Mouse (Mus musculus) spleen, adult 2 months (tissue): ENCODE results near the gene Vps11. TPM values are rescaled to one million over a fixed set of nuclear protein-coding genes. Genes with fewer than 3 reads are reported as not detected.

ENCODE experiments used
- DNase-seq, 2 experiments: peaks; one replicate each; pipeline versions ENCODE4 v3.0.0 to v3.0.0-alpha.2; 2012 to 2021; ENCODE audit warnings: low spot score in 2 of 2, low read depth in 1 of 2
- H3K27ac ChIP-seq: fragments of 200-500 bp; 2 replicates; pipeline ENCODE4 v1.5.1; 2012; ENCODE audit warnings: low read length, inconsistent platforms; ENCODE audit not compliant: insufficient read depth
- H3K27me3 ChIP-seq: fragments of 200-500 bp; 2 replicates; pipeline ENCODE4 v1.6.1; 2012; ENCODE audit warnings: mild to moderate bottlenecking, moderate library complexity, low read length, inconsistent platforms; ENCODE audit not compliant: control insufficient read depth, insufficient read depth
- H3K36me3 ChIP-seq: fragments of 200-500 bp; 2 replicates; pipeline ENCODE4 v1.6.1; 2012; ENCODE audit warnings: mild to moderate bottlenecking, low read length, inconsistent platforms; ENCODE audit not compliant: control insufficient read depth, insufficient read depth
- H3K4me1 ChIP-seq: fragments of 200-500 bp; 2 replicates; pipeline ENCODE4 v1.6.1; 2011; ENCODE audit warnings: inconsistent platforms; ENCODE audit not compliant: control insufficient read depth, insufficient read depth, insufficient read length
- H3K4me3 ChIP-seq: fragments of 200-500 bp; 2 replicates; pipeline ENCODE4 v1.5.1; 2011; ENCODE audit warnings: mild to moderate bottlenecking, inconsistent platforms; ENCODE audit not compliant: insufficient read depth, insufficient read length; ENCODE audit errors: extremely low read depth
- CTCF ChIP-seq: fragments of 200-500 bp; IDR thresholded peaks from 2 replicates; pipeline ENCODE4 v1.5.1; 2011; ENCODE audit warnings: mild to moderate bottlenecking, inconsistent platforms; ENCODE audit not compliant: insufficient read depth, insufficient read length, insufficient replicate concordance; ENCODE audit errors: extremely low read depth
- POLR2A ChIP-seq: fragments of 200-500 bp; IDR thresholded peaks from 2 replicates; pipeline ENCODE4 v1.6.1; 2011; ENCODE audit warnings: low read depth, low read length, inconsistent platforms
- WGBS: fragments of 180-500 bp; shearing (Covaris S2); methylation state at CpG from one replicate; pipeline ENCODE4 v1.1.7; 2018; 5-methylcytosine and 5-hydroxymethylcytosine counted together
- polyA plus RNA-seq: library from polyadenylated mRNA; depleted of rRNA; stranded (reverse); fragments of >200 nt; gene quantifications from 2 replicates; pipeline ENCODE4 v1.2.3, GENCODE M21; 2012

The Vps11 gene
- polyA plus RNA-seq, 1 experiment: 23.7 TPM

DNA sequence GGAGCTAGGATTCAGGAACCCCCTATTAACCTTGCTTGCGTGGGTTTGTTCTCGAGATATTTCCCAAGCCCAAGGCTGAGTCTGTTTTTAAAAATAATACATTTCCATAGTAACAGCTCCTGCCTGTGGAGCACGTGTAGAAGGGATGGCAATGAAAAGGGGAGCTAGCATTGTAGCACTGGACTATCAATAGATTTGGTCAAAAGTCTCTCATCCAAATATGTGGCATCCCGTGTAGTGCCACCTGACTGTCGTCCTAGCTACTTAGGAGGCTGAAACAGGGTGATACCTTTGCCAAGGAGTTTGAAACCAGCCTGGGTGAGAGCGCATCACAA, 40.7 kb downstream of the Vps11 start:
- peak overlapping the region; percentile 25; the same call in 1 of the 2 replicates for H3K4me3 ChIP-seq
- peak overlapping the region; percentile 1; the same call in 1 of the 2 replicates for H3K27ac ChIP-seq
- DNase-seq: no peak
- peaks cover 6% of the 10 kb centered on the region for H3K36me3 ChIP-seq
- 24% methylated on average over 6 of the region's 6 CpGs for WGBS
- no peaks in the 10 kb centered on the region for H3K27me3 ChIP-seq
- TF ChIP-seq CTCF (no peak), POLR2A (no peak)
- H3K4me1 ChIP-seq: peaks cover 9% of the 10 kb centered on the region

DNA sequence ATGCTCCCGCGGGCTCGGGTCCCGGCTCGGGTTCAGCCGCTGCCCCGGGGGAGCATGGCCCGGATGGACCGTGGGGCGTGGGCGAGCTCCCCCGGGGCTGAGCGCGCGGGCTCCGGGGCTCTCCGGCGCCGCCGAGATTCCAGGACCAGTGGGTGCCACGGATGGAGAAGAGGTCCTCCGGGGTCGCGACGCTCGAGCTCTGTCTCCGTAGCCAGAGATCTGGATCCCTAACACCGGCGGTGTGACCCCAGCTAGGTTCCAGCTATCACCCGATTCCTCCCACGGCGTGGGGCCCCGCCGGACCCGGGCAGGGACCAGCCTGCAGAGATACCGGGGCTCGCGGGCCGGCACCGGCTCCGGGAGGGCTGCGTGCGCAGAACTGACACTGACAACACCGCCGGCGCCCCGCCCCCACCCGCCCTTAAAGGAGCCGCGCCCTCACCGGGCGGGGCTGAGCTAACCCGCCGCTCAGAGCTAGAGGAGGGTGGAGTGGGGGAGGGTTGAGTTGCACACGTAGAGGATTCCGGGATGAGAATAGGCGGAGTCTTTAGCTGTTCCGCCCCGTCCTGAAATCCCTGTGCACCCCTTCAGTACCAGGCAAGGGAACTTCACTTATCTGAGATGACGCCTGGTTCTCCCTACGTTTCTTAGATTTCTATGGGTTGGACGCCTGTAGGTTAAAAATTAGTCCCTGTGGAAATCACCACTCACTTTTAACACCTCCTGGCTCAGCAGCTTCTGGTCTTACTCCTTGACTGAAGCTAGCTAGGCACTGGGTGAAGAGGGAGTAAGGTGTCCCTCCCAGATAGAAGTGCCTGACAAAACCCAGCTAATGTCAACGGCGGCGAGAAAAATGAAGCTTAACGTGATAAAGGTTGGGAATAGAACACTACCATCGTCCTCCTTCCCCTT, 41.3 kb downstream of the Vps11 start, which contains the start of gene C2cd2l:
Gene C2cd2l, minus strand, starts transcription at position 399 of the 912 bp plus-strand sequence.
- DNase-seq: peak; percentile 66 to 81
- Histone ChIP-seq H3K36me3 (peaks cover 10% of the 10 kb centered on the region), H3K27ac (peak within 1 kb of the TSS; percentile 73), H3K27me3 (no peaks in the 10 kb centered on the region), H3K4me1 (peaks cover 8% of the 10 kb centered on the region), H3K4me3 (peak within 1 kb of the TSS; percentile 89)
- 1% methylated on average over 66 of the region's 67 CpGs for WGBS
- TF ChIP-seq CTCF: no peak
- peak; percentile 17; the same call in 1 of the 2 replicates for TF ChIP-seq POLR2A

DNA sequence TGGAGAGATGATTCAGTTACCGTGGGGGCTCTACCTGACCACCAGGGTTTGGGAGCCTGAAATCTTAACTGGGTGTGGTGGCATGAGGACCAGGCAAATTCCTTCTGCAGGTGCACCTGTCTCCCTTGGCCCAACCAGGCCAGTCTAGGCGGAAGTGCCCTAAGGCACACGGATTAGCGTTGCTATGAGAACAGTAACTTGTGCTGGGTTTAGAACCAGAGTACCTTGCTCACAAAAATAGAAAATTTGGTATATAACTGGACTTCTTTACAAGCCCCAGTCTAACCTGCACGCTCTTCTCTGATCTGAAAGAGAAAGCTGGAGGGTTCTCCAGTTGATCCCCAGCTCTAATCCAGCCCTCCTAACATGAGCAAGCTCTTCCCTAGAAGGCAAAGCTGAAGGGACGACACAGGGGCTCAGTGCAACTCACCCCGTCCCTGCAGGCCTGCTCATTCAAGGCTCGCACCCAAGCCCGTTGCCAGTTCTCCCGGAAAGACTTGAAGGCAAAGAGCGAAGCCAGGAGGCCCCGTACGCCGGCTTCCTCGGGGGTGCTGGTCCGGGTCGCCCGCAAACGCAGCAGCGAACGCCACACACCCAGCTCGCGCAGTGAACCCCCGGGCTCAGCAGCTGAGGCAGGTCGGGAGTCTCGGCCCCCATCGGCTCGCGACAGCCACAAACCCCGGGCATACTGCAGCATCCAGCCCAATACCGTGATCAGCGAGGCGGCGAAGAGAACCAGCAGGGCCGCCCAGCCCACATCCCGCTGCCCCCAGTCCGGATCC, 42.2 kb downstream of the Vps11 start:
- no peak for DNase-seq
- 3% methylated on average over 37 of the region's 37 CpGs for WGBS
- Histone ChIP-seq H3K36me3 (peaks cover 13% of the 10 kb centered on the region), H3K4me1 (peaks cover 8% of the 10 kb centered on the region), H3K4me3 (peak overlapping the region; percentile 89), H3K27me3 (no peaks in the 10 kb centered on the region), H3K27ac (peak overlapping the region; percentile 73)
- TF ChIP-seq POLR2A (no peak), CTCF (no peak)

DNA sequence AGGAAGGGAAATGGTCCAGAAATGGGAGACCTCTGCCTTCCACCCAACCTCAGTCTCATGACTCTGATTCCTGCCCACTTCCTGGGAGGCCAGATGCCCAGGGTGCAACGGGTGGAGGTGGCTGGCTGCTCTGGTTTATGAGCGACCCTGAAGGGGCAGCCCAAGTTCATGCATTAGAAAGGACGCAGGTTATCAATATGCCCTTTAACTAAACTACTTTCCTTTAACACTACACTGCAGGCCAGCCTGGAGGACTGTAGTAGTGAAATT, 42.7 kb downstream of the Vps11 start:
- Histone ChIP-seq H3K4me3 (0 out of 2 replicates have a peak overlapping the region, but pooled peaks have one; percentile 89), H3K27me3 (no peaks in the 10 kb centered on the region), H3K36me3 (peaks cover 17% of the 10 kb centered on the region), H3K27ac (no peak overlapping the region), H3K4me1 (peaks cover 8% of the 10 kb centered on the region)
- DNase-seq: no peak
- TF ChIP-seq CTCF (no peak), POLR2A (no peak)
- WGBS: 22% methylated on average over 3 of the region's 3 CpGs

DNA sequence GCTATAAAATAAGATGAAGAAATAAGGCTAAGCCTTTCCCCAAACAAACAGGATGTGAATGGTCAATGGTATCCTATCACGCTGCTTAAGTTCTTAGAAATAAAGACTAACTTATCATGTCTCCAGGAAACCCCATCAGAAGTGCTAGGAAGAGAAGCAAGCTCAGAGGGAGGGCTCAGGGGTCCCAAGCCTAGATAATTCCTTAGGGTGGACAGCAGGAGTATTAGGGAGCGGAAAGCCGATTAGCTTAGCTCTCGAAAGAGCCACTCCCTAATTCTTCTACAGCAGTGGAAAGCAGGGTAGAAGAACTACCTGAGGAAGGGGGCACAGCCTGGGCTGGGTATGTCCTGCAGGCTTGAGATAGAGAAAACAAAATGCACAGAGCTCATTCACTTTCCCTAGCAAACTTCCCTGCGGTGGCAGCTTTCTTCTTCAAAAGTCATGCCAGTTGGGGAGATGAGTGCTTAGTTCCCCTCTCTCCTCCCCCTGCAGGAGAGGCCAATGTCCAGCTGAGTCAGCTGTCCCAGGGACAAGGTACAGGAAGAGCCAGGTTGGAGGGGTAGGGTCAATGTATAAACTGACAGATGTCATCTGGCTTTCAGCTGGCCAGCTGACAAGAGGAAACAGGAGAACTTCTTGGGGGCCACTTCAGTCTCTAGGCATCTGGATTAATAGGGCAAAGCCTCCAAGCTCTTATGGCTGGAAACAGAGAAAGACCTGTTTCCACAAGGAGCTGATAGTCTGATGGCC, 43.2 kb downstream of the Vps11 start:
- Histone ChIP-seq H3K4me3 (0 out of 2 replicates have a peak overlapping the region, but pooled peaks have one; percentile 1), H3K27ac (no peak overlapping the region), H3K4me1 (peaks cover 8% of the 10 kb centered on the region), H3K36me3 (peaks cover 20% of the 10 kb centered on the region), H3K27me3 (no peaks in the 10 kb centered on the region)
- TF ChIP-seq POLR2A (no peak), CTCF (no peak)
- no peak for DNase-seq
- 82% methylated on average over 5 of the region's 5 CpGs for WGBS

DNA sequence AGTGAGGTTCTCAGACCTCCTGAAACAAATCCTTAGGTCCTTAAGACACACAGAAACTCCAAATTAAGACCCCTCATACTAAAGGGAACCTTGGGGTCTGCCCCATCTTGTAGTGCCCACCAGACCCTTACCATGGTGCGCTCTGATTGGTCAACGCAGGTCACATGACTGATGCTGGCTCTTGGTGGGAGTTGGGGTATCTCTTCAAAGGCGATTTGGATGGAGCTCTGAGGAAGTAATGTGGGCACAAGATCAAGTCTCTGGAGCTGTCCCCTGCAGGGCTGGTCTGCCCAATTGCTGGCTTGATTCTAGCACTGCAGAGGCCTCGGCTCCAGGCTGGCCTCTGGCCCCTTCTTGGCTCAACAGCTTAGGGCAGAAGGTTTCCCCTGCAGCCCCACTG, 44.0 kb downstream of the Vps11 start:
- WGBS: 94% methylated on average over 4 of the region's 4 CpGs
- DNase-seq: no peak
- Histone ChIP-seq H3K36me3 (peaks cover 26% of the 10 kb centered on the region), H3K27me3 (no peaks in the 10 kb centered on the region), H3K4me3 (no peak overlapping the region), H3K4me1 (peaks cover 8% of the 10 kb centered on the region), H3K27ac (no peak overlapping the region)
- TF ChIP-seq POLR2A: no peak
- no peak for TF ChIP-seq CTCF
